Mouse (Mus musculus): Measurements from ENCODE around the gene Pkp1.

GRCm38 (mm10) chr1:135948871-135949270, 29.9 kb upstream of the Pkp1 start:
- TF ChIP-seq CTCF (IDR thresholded peaks at IDR 0.05; ENCODE audit: control insufficient read depth, insufficient read depth, insufficient read length): no peak
- TF ChIP-seq USF1 (IDR thresholded peaks at IDR 0.05; ENCODE audit: low read depth): no peak
- TF ChIP-seq MYOD1 (IDR thresholded peaks at IDR 0.05; ENCODE audit: control insufficient read depth, insufficient read length, low read depth): no peak
- TF ChIP-seq MAX (IDR thresholded peaks at IDR 0.05): no peak
- TF ChIP-seq CEBPB (IDR thresholded peaks at IDR 0.05; ENCODE audit: low read depth): no peak
